Mouse (Mus musculus) lung, adult 2 months (tissue): ENCODE results near the gene Tns2. TPM values are rescaled to one million over a fixed set of nuclear protein-coding genes. Genes with fewer than 3 reads are reported as not detected.

ENCODE experiments used
- DNase-seq: peaks from one replicate; pipeline ENCODE4 v3.0.0; 2022
- H3K4me1 ChIP-seq: fragments of 200-500 bp; 2 replicates; pipeline ENCODE4 v1.6.1; 2011; ENCODE audit warnings: low read length; ENCODE audit not compliant: control insufficient read depth, insufficient read depth
- H3K4me3 ChIP-seq: fragments of 200-500 bp; replicated peaks from 2 replicates; pipeline ENCODE3; 2011; ENCODE audit warnings: low read depth, mild to moderate bottlenecking, control low read depth, low read length; ENCODE audit errors: extremely low read depth
- CTCF ChIP-seq: fragments of 200-500 bp; IDR thresholded peaks from 2 replicates; pipeline ENCODE4 v1.5.1; 2011; ENCODE audit warnings: mild to moderate bottlenecking, low read length, control low read depth; ENCODE audit not compliant: insufficient read depth
- POLR2A ChIP-seq: fragments of 200-500 bp; IDR thresholded peaks from 2 replicates; pipeline ENCODE4 v1.6.1; 2011; ENCODE audit warnings: low read depth, mild to moderate bottlenecking, control low read depth, low read length, borderline replicate concordance; ENCODE audit errors: extremely low read depth
- WGBS: fragments of 180-500 bp; shearing (Covaris S2); methylation state at CpG from one replicate; pipeline ENCODE4 v1.1.7; 2018; 5-methylcytosine and 5-hydroxymethylcytosine counted together
- polyA plus RNA-seq: library from polyadenylated mRNA; depleted of rRNA; stranded (reverse); fragments of >200 nt; gene quantifications from 2 replicates; pipeline ENCODE4 v1.2.3, GENCODE M21; 2012

The Tns2 gene
- polyA plus RNA-seq, 1 experiment: 255 TPM

DNA sequence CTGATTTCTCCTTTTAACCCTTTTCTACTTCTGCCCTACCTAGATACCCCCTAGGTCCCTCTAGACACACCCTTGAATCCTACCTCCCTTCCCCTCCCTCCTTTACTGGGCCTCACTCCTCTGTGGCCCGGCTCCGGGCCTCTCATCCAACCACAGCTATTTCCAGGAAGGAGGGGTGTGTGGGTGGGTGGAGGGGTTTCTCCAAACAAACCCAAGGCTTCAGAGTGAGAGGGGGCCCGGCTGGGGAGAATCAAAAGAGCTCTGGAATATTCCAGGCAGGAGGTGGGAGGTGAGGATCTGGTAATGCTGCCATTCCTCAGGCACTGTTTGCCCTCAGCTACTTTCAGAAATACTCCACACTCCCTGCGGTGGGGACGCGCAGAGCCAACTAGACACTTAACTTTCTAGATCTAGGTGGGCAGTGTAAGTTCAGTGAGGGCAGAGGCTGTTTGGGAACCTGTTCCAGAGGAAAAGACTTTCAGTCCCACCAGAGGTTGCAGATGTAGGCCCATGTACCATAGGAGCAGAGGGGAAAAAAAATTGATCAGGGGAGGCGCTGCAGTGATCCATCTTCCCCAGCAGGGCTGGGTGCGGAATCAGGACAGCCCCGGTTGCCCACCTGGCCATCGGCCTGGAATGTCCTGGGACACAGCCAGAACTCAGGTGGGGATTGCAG is 921 bp downstream of the Tns2 start:
- TF ChIP-seq POLR2A (0 out of 2 replicates have a peak, but pooled peaks have one; percentile 6), CTCF (no peak)
- Histone ChIP-seq H3K4me1 (peaks cover 26% of the 10 kb centered on the region), H3K4me3 (peak overlapping the region; percentile 69)
- WGBS: 32% methylated on average over 10 of the region's 10 CpGs
- DNase-seq: peak; percentile 58

DNA sequence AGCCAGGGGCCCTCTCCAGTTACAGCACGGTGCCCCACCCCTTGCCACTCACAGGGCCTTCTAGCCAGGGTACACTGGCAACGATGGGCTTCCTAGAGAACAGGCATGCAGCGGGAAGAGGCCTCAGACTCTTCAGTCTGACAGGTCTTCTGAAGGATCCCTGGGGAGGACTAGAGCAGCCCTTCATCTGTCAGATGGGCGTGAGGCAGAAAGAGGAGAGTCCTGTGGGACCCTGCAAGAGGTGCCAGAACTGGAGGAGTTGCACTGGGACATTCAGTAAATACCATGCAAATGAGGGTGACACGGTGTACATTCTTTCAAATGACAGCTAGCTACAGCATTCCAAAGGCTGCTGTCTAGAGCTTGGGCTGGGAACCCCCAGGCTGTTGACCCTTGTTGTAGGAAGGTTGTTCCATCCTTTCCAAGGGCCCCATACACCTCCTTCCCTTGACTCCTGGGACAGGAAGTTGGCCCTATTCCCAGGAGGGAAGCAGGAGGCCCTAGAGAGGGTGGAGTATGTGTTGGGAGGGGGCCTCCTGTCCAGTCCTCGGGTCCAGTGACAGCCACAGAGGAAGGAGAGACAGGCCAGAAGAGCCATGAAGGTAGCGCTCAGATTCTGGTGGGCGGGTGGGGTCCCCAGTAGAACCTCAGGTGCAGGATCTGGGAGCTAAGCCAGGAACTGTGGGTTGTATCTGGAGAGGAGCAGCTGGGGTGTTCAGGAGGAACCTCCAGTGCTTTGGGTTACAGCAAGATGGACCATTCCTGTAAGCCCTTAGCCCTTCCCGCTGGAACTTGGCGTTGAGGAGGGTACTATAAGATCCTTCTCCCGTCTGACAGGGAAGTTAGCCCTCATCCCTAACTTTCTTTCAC is 1.7 kb downstream of the Tns2 start:
- Histone ChIP-seq H3K4me3 (peak overlapping the region; percentile 69), H3K4me1 (peaks cover 33% of the 10 kb centered on the region)
- peak; percentile 86; the same call in 1 of the 2 replicates for TF ChIP-seq POLR2A
- TF ChIP-seq CTCF: no peak
- 16% methylated on average over 11 of the region's 11 CpGs for WGBS
- DNase-seq: peak; percentile 80

- no peak for TF ChIP-seq CTCF
- TF ChIP-seq POLR2A: peak; percentile 75; the same call in 1 of the 2 replicates
- DNase-seq: peak; percentile 73
Measured at GRCm38 (mm10) chr15:102102548-102103121, 2.4 kb downstream of the Tns2 start.

DNA sequence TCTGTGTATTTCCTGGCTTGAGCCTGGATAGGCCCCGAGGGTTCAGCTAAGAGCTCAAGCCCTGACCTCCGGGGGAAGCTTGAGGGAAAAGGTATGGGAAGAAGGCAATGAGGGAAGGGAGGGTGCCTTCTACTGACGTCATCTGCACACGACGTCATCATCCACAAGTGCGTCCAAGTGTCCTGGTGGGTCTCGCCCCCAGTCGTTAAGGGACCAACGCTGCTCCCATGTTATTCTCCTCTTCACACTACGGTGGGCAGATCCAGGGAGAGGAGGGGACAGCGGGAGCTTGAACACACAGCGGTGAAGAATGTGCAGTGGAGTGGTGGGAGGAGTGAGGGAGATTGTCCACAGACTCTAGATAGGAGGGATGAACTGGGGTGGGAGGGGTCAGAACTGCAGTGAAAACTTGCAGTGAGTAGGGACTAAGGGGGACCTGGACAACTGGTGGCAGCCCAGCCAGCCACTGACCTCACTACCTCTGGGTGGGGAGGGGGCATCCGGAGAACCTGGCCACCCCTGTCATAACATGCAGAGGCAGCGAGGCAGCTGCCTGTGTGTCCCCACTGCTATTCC is 3.2 kb downstream of the Tns2 start:
- TF ChIP-seq CTCF (no peak), POLR2A (peak; percentile 92)
- Histone ChIP-seq H3K4me3 (peak overlapping the region; percentile 69), H3K4me1 (peaks cover 37% of the 10 kb centered on the region)
- WGBS: 18% methylated on average over 14 of the region's 14 CpGs
- peak; percentile 69 for DNase-seq

More at GRCm38 (mm10) chr15:102102548-102103121, 2.4 kb downstream of the Tns2 start:
- 7% methylated on average over 6 of the region's 6 CpGs for WGBS
- peaks cover 32% of the 10 kb centered on the region for H3K4me1 ChIP-seq
- peak overlapping the region; percentile 69 for H3K4me3 ChIP-seq

- WGBS: 12% methylated on average over 12 of the region's 12 CpGs
- H3K4me3 ChIP-seq: peak overlapping the region; percentile 69
- DNase-seq: peak; percentile 85
- TF ChIP-seq POLR2A (peak; percentile 70; the same call in 1 of the 2 replicates), CTCF (no peak)
- peaks cover 37% of the 10 kb centered on the region for H3K4me1 ChIP-seq
Measured at GRCm38 (mm10) chr15:102103947-102104555, 3.8 kb downstream of the Tns2 start.

DNA sequence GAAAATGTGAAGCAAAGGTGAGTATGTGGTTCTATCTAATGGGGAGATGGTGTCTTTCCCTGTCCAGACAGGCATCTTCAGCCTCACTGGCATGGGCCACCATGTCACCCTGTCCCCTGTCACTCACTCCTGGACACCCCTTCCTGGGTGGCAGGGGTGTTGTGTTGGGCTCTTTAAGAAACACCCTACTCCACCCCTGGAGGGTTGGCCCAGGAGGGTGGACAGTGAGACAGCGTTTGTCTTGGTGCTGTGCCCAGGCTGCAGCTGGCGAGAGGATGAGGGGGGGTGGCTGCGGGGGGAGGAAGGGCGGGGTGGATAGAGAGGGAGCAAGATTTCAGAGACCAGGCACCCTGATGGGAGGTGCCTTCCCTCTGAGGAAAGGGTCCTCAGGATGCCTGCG is 5.1 kb downstream of the Tns2 start:
- no peak for TF ChIP-seq CTCF
- TF ChIP-seq POLR2A: peak; percentile 61; the same call in 1 of the 2 replicates
- peak; percentile 77 for DNase-seq
- WGBS: 4% methylated on average over 5 of the region's 5 CpGs
- H3K4me3 ChIP-seq: peak overlapping the region; percentile 44
- H3K4me1 ChIP-seq: peaks cover 37% of the 10 kb centered on the region

- DNase-seq: no peak
- H3K4me1 ChIP-seq: peaks cover 37% of the 10 kb centered on the region
- TF ChIP-seq CTCF: no peak
- TF ChIP-seq POLR2A: no peak
- 25% methylated on average over 18 of the region's 18 CpGs for WGBS
- H3K4me3 ChIP-seq: peak overlapping the region; percentile 44
Measured at GRCm38 (mm10) chr15:102105764-102106730, 5.8 kb downstream of the Tns2 start.

- peak; percentile 10; the same call in 1 of the 2 replicates for TF ChIP-seq POLR2A
- TF ChIP-seq CTCF: no peak
- H3K4me1 ChIP-seq: peaks cover 28% of the 10 kb centered on the region
- WGBS: 49% methylated on average over 38 of the region's 38 CpGs
- no peak for DNase-seq
- H3K4me3 ChIP-seq: peak overlapping the region; percentile 1
Measured at GRCm38 (mm10) chr15:102106754-102107456, 6.7 kb downstream of the Tns2 start.
